Mouse (Mus musculus): ENCODE measurements around the gene Nrxn3. TPM values are rescaled to one million over a fixed set of nuclear protein-coding genes. Genes with fewer than 3 reads are reported as not detected.

Gene Nrxn3
- polyA plus RNA-seq, 1 experiment, result 0.47 TPM

DNA sequence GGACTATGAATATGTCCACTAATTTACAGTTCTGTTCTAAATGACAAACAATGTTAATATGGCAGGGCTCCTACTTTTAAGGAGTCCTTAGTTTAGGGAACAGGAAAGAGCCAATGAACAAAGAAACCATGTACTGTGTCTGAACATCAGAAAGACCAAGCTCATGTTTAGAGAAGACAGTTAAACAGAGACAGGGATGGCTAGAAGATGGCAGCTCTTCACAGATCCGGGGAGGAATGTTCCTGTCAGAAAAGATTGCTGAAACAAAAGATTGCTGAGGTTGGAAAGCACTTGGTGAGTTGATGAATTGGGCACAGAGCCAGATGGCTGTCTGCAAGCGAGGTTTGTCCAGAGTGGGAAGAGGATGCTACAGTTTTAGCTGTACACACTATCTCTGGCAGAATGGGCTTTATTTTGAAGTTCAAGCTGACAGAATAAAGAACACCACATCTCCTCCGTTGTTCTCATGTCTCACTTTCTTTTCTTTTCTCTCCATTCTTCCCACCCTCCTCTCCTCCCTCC lies 978.3 kb downstream of the Nrxn3 start:
- H3K4me3 ChIP-seq (ENCODE audit: low read depth, low read length), result no peak overlapping the region
- no peak overlapping the region for H3K27ac ChIP-seq (ENCODE audit: insufficient read depth, low read depth, low read length)
- TF ChIP-seq POLR2A (IDR thresholded peaks at IDR 0.05; ENCODE audit: low read depth, low read length) (no peak), CTCF (IDR thresholded peaks at IDR 0.05; ENCODE audit: extremely low read depth, insufficient read length, insufficient replicate concordance, low read depth, low read length) (no peak)
- no peaks in the 10 kb centered on the region for H3K4me1 ChIP-seq (ENCODE audit: control insufficient read depth, insufficient read depth, insufficient read length, low read length)
- 45% methylated on average over 3 of the region's 3 CpGs for WGBS
- no peaks in the 10 kb centered on the region for H3K36me3 ChIP-seq (ENCODE audit: control insufficient read depth, insufficient read depth, low read length)
- no peaks in the 10 kb centered on the region for H3K27me3 ChIP-seq (ENCODE audit: control insufficient read depth, insufficient read depth, low read length)

DNA sequence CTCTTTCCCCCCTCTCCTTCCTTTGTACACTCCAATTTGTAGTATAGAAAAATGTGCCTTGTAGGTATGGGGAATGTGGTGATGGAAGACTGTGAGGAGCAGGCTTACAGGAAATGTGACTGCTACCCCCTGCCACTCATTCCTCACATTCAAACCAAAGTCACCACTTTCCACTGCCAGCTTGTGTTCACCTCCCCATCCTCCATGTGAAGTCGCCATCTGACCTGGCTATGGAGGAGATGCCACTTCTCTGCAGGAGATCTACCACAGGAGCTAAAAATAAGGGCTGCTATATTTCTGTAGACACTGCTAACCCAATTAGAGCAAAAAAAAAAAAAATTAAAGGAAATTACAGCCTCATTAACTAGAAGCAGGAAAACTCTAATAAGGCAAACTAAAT lies 980.3 kb downstream of the Nrxn3 start:
- no peaks in the 10 kb centered on the region for H3K4me1 ChIP-seq (ENCODE audit: control insufficient read depth, insufficient read depth, insufficient read length, low read length)
- no peak overlapping the region for H3K4me3 ChIP-seq (ENCODE audit: low read depth, low read length)
- TF ChIP-seq POLR2A (IDR thresholded peaks at IDR 0.05; ENCODE audit: low read depth, low read length) (no peak), CTCF (IDR thresholded peaks at IDR 0.05; ENCODE audit: extremely low read depth, insufficient read length, insufficient replicate concordance, low read depth, low read length) (no peak)
- H3K27ac ChIP-seq (ENCODE audit: insufficient read depth, low read depth, low read length), result no peak overlapping the region
- 83% methylated on average over 1 of the region's 1 CpGs for WGBS
- no peaks in the 10 kb centered on the region for H3K36me3 ChIP-seq (ENCODE audit: control insufficient read depth, insufficient read depth, low read length)
- no peaks in the 10 kb centered on the region for H3K27me3 ChIP-seq (ENCODE audit: control insufficient read depth, insufficient read depth, low read length)

DNA sequence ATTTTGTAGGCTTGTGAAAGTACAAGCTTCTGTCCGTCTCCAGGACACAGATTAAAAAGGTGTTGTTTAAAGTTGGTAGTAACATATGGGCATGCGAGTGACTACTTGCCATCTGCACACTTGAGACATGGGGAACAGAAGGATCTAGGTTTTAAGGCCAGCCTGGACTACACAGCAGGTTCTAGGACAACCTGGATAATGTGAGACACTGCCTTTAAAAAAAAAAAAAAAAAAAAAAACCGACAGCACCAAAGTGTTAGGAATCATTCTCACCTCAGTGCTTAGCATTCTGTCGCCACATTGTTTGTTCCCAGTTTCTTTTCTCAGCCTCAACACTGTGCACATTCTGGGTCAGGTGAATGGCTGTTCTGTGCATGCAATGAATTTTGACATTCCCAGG lies 985.2 kb downstream of the Nrxn3 start:
- Histone ChIP-seq H3K4me1 (ENCODE audit: control insufficient read depth, insufficient read depth, insufficient read length, low read length) (no peaks in the 10 kb centered on the region), H3K27ac (ENCODE audit: insufficient read depth, low read depth, low read length) (no peak overlapping the region), H3K4me3 (ENCODE audit: low read depth, low read length) (no peak overlapping the region), H3K36me3 (ENCODE audit: control insufficient read depth, insufficient read depth, low read length) (no peaks in the 10 kb centered on the region), H3K27me3 (ENCODE audit: control insufficient read depth, insufficient read depth, low read length) (no peaks in the 10 kb centered on the region)
- TF ChIP-seq CTCF (IDR thresholded peaks at IDR 0.05; ENCODE audit: extremely low read depth, insufficient read length, insufficient replicate concordance, low read depth, low read length) (no peak), POLR2A (IDR thresholded peaks at IDR 0.05; ENCODE audit: low read depth, low read length) (no peak)
- 80% methylated on average over 4 of the region's 4 CpGs for WGBS

DNA sequence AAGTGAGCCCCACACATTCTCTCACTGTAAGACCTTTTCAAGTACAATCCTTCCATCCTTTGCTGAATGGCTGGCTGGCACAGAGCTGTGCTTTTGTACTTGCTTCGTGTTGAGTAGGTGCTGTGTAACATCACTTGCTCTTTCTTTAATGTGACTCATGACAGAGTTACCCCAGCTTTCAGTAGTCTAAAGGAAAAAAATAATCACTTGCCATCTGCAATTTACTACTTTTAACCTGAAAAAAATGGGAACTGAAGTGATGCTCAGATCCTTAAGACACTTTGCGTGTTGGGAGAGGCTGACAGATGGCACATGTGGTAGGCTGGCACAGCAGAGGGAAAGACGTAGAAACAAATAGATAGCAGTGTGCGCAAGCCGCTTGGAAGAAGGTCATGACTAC lies 987.8 kb downstream of the Nrxn3 start:
- H3K4me1 ChIP-seq (ENCODE audit: control insufficient read depth, insufficient read depth, insufficient read length, low read length), result no peaks in the 10 kb centered on the region
- no peaks in the 10 kb centered on the region for H3K36me3 ChIP-seq (ENCODE audit: control insufficient read depth, insufficient read depth, low read length)
- WGBS, result 89% methylated on average over 5 of the region's 5 CpGs
- no peak for TF ChIP-seq POLR2A (IDR thresholded peaks at IDR 0.05; ENCODE audit: low read depth, low read length)
- TF ChIP-seq CTCF (IDR thresholded peaks at IDR 0.05; ENCODE audit: extremely low read depth, insufficient read length, insufficient replicate concordance, low read depth, low read length), result no peak
- no peaks in the 10 kb centered on the region for H3K27me3 ChIP-seq (ENCODE audit: control insufficient read depth, insufficient read depth, low read length)
- H3K27ac ChIP-seq (ENCODE audit: insufficient read depth, low read depth, low read length), result no peak overlapping the region
- no peak overlapping the region for H3K4me3 ChIP-seq (ENCODE audit: low read depth, low read length)

DNA sequence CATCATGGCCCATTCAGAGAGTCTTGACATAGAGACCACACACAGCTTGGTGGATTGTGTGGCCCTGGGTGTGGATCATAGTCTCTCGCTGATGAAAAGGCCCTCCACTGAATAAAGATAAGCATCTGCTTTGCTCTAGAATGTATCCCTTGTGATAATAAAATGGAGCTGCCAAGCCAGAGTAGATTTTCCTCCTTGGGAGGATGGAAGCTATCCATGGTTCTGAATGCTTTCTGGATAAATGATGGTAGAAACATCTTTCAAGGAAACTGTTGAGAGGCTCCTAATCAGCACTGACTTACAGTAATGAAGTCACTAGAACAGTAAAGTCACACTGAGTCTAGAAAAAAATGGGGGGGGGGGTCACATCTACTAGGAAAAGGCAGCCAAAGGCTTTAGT lies 989.1 kb downstream of the Nrxn3 start:
- TF ChIP-seq CTCF (IDR thresholded peaks at IDR 0.05; ENCODE audit: extremely low read depth, insufficient read length, insufficient replicate concordance, low read depth, low read length) (no peak), POLR2A (IDR thresholded peaks at IDR 0.05; ENCODE audit: low read depth, low read length) (no peak)
- H3K4me1 ChIP-seq (ENCODE audit: control insufficient read depth, insufficient read depth, insufficient read length, low read length), result no peaks in the 10 kb centered on the region
- 75% methylated on average over 1 of the region's 1 CpGs for WGBS
- no peaks in the 10 kb centered on the region for H3K36me3 ChIP-seq (ENCODE audit: control insufficient read depth, insufficient read depth, low read length)
- H3K27me3 ChIP-seq (ENCODE audit: control insufficient read depth, insufficient read depth, low read length), result no peaks in the 10 kb centered on the region
- no peak overlapping the region for H3K27ac ChIP-seq (ENCODE audit: insufficient read depth, low read depth, low read length)
- no peak overlapping the region for H3K4me3 ChIP-seq (ENCODE audit: low read depth, low read length)

DNA sequence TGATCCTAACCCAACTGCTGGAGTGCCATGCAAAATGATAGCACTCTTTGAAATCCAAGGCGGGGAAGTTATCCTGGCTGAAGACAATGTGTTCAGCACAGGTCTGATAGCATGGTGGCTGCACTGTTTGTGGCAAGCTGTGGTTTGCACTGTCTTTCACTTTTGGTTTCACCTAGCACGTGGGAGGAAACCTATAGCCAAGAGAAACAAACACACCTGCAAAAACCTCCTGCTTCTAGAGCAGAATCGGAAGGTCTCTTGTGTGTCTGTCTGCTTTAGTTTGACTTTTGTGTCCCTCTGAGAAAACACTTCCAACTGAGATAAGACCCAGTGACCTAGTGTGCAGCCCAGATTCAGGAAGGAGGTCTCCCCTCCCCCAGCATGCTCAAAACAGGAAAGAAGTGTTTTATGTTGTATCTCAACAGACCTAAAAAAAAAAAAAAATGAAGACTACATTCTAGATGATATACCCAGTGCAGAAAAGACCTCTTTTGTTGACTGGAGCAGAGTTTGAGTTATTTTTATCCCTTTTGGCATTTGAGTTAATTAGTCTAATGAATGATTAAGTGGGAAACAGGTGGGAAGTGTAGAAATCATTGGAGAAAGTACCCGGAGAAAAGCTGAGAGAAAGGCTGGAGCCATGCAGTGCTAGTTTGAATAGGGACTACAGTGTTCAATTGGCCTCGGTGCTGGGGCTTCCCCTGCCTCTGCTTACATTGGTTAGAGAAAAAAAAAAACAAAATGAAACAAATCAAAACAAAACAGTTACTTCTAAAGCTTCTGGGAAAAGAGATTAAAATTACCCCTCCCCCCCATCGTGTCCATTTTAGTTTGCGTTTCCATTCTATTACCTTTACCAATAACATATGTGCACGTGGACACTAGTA lies 996.8 kb downstream of the Nrxn3 start:
- no peak overlapping the region for H3K27ac ChIP-seq (ENCODE audit: insufficient read depth, low read depth, low read length)
- TF ChIP-seq POLR2A (IDR thresholded peaks at IDR 0.05; ENCODE audit: low read depth, low read length) (no peak), CTCF (IDR thresholded peaks at IDR 0.05; ENCODE audit: extremely low read depth, insufficient read length, insufficient replicate concordance, low read depth, low read length) (no peak)
- H3K4me3 ChIP-seq (ENCODE audit: low read depth, low read length), result no peak overlapping the region

DNA sequence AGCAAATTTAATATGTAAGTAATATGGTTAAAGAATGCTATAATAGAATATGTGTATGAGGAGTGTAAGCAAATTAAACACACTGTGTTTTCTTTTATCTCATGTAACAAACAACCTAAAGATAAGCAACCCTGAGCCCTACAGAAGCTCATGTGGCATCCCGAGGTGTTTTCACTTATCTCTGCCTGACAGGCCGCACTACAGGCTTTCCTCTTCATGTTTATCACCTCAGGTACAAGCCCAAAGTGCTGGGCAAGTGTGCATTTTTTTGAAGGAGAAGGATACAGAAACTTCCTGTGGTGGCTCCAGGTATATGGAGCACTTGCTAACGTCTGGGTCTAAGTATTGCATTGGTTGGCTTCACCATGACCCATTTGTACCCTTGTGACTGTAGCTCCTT lies 998.3 kb downstream of the Nrxn3 start:
- Histone ChIP-seq H3K4me3 (ENCODE audit: low read depth, low read length) (no peak overlapping the region), H3K36me3 (ENCODE audit: control insufficient read depth, insufficient read depth, low read length) (no peaks in the 10 kb centered on the region), H3K27ac (ENCODE audit: insufficient read depth, low read depth, low read length) (no peak overlapping the region), H3K27me3 (ENCODE audit: control insufficient read depth, insufficient read depth, low read length) (no peaks in the 10 kb centered on the region), H3K4me1 (ENCODE audit: control insufficient read depth, insufficient read depth, insufficient read length, low read length) (no peaks in the 10 kb centered on the region)
- no peak for TF ChIP-seq POLR2A (IDR thresholded peaks at IDR 0.05; ENCODE audit: low read depth, low read length)
- WGBS, result 43% methylated on average over 3 of the region's 3 CpGs

More for the DNA sequence above, 996.8 kb downstream of the Nrxn3 start:
- Histone ChIP-seq H3K36me3 (ENCODE audit: control insufficient read depth, insufficient read depth, low read length) (no peaks in the 10 kb centered on the region), H3K27me3 (ENCODE audit: control insufficient read depth, insufficient read depth, low read length) (no peaks in the 10 kb centered on the region), H3K4me1 (ENCODE audit: control insufficient read depth, insufficient read depth, insufficient read length, low read length) (no peaks in the 10 kb centered on the region)
- 28% methylated on average over 8 of the region's 8 CpGs for WGBS
